Mouse (Mus musculus) ES-E14 (cell line): Measurements from ENCODE around the gene Uroc1. TPM values are rescaled to one million over a fixed set of nuclear protein-coding genes. Genes with fewer than 3 reads are reported as not detected.

Experiments used
- DNase-seq: peaks from one replicate; pipeline ENCODE4 v3.0.0-alpha.2; 2013; ENCODE audit warnings: low read depth, low spot score
- H3K27ac ChIP-seq: 2 replicates; pipeline ENCODE4 v1.5.1; 2012; ENCODE audit warnings: low read depth, mild to moderate bottlenecking, low read length, moderate library complexity, mixed read lengths; ENCODE audit not compliant: poor library complexity, insufficient read depth, severe bottlenecking
- H3K36me3 ChIP-seq: 2 replicates; pipeline ENCODE4 v1.6.1; 2012; ENCODE audit warnings: mild to moderate bottlenecking, low read length, moderate library complexity, mixed read lengths; ENCODE audit not compliant: control insufficient read depth, poor library complexity, insufficient read depth, severe bottlenecking
- H3K4me1 ChIP-seq, 2 experiments: fragments of 150-350 bp in 1 of 2; sonication (generic) in 1 of 2; 2 replicates each; pipeline ENCODE4 v1.6.1; 2012; ENCODE audit warnings: low read length in 2 of 2, mild to moderate bottlenecking in 1 of 2, mixed read lengths in 1 of 2; ENCODE audit not compliant: control insufficient read depth in 2 of 2, insufficient read depth in 2 of 2, poor library complexity in 1 of 2
- H3K4me3 ChIP-seq, 2 experiments: fragments of 150-350 bp in 1 of 2; sonication (generic) in 1 of 2; 2 replicates each; pipeline ENCODE4 v1.5.1; 2012; ENCODE audit warnings: low read length in 2 of 2, low read depth in 1 of 2, mild to moderate bottlenecking in 1 of 2, mixed read lengths in 1 of 2; ENCODE audit not compliant: insufficient read depth in 1 of 2, poor library complexity in 1 of 2, severe bottlenecking in 1 of 2
- H3K9ac ChIP-seq: 2 replicates; pipeline ENCODE4 v1.6.1; 2012; ENCODE audit warnings: low read depth, mild to moderate bottlenecking, low read length, mixed read lengths; ENCODE audit not compliant: poor library complexity, insufficient read depth, severe bottlenecking
- H3K9me3 ChIP-seq: fragments of 150-350 bp; sonication (generic); 2 replicates; pipeline ENCODE4 v1.6.1; 2012; ENCODE audit warnings: low read depth, mild to moderate bottlenecking, low read length; ENCODE audit not compliant: control insufficient read depth, insufficient read depth
- CHD2 ChIP-seq: IDR thresholded peaks from 2 replicates; pipeline ENCODE4 v1.6.1; 2014; ENCODE audit warnings: mild to moderate bottlenecking, low read depth, low read length, inconsistent platforms
- HCFC1 ChIP-seq: IDR thresholded peaks from 2 replicates; pipeline ENCODE4 v1.6.1; 2012; ENCODE audit warnings: low read length, inconsistent platforms, borderline replicate concordance; ENCODE audit not compliant: insufficient read depth
- MAFK ChIP-seq: IDR thresholded peaks from 2 replicates; pipeline ENCODE4 v1.6.1; 2014; ENCODE audit warnings: mild to moderate bottlenecking, low read depth, low read length, inconsistent platforms; ENCODE audit not compliant: insufficient read depth
- ZC3H11A ChIP-seq: IDR thresholded peaks from 2 replicates; pipeline ENCODE4 v1.6.1; 2012; ENCODE audit warnings: low read depth, mild to moderate bottlenecking, inconsistent platforms, low read length, borderline replicate concordance
- ZNF384 ChIP-seq: IDR thresholded peaks from 2 replicates; pipeline ENCODE4 v1.6.1; 2012; ENCODE audit warnings: low read depth, low read length, inconsistent platforms
- in situ Hi-C, 2 experiments: fragments of 600-800 bp; cut with MboI; formaldehyde crosslinking; loops; one replicate each; pipeline ENCODE4 v1.15.1; 2025; ENCODE audit warnings: low sequenced_read_pairs in 2 of 2, inconsistent platforms in 1 of 2; ENCODE audit not compliant: unreplicated experiment in 2 of 2
- total RNA-seq: library from RNA; depleted of rRNA; stranded (reverse); fragments of 300-350 nt; gene quantifications from 2 replicates; pipeline ENCODE4 v1.2.3, GENCODE M21; 2012

The Uroc1 gene
- total RNA-seq, 1 experiment, result 0.09 TPM

DNA sequence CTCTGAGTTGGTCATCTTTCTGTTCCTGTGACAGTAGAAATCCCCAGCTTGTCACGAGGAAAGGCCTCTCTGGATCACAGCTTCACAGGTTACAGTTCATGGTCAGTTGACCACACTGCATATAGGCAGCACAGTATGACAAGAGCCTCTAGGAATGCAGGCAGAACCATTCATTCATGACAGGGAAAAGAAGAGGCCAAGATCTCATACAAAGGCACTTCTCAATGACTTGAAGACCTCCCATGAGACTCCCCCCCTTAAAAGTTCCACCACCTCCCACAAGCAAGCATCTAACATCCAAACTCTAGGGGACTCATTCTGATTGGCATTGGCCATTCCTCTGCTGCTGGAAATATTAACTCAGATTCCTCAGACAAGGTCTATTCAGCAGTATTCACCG is 26.4 kb downstream of the Uroc1 start:
- TF ChIP-seq ZC3H11A (no peak), ZNF384 (no peak), CHD2 (no peak), MAFK (no peak), HCFC1 (no peak)
- Histone ChIP-seq H3K27ac (no peak overlapping the region), H3K4me3 (no peak overlapping the region), H3K4me1 (peaks cover 2 to 7% of the 10 kb centered on the region in 2 experiments; a peak in 1 of 4 replicates), H3K36me3 (no peaks in the 10 kb centered on the region), H3K9ac (no peak overlapping the region), H3K9me3 (no peaks in the 10 kb centered on the region)
- no peak for DNase-seq
- in situ Hi-C loops, result no loop called here

DNA sequence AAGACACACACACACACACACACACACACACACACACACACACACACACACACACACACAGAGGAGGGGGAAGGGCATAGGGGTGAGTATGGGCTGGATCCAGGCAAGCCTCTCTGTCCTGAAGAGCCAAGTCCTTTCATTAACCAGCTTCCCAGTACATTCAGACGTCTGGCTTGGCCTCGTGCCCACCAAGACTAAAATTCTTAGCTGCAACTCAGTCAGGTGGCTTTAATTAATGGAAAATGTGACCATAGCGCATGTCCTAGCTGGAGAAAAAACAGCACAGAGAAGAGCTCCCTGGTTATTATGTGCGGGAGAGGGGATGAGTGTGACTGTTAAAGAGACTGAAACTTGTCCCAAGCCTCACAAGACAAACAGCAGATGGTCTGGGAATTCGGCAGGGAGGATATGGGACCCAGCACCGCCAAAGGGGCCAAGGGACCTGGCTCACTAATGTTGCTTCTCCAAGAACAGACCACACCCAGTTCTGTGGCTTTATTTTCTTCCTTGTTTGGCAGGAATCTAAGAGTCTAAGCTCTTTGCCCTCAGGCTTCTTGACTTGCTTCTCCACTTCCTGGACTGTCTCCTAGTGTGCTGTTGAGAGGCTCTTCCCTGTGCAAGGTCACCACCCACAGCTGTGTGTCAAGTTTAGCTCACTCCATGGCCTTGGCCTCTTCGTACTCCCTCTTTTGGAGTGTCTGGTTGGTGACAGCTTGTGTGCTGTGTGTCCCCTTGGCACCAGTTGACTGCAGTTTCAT is 27.1 kb downstream of the Uroc1 start:
- DNase-seq, result peak; percentile 20
- in situ Hi-C loops, result no loop called here
- H3K9ac ChIP-seq, result no peak overlapping the region
- H3K4me3 ChIP-seq, result no peak overlapping the region
- peaks cover 2 to 7% of the 10 kb centered on the region in 2 experiments; a peak in 1 of 4 replicates for H3K4me1 ChIP-seq
- TF ChIP-seq MAFK (no peak), CHD2 (no peak), ZC3H11A (no peak), ZNF384 (no peak), HCFC1 (no peak)
- H3K9me3 ChIP-seq, result no peaks in the 10 kb centered on the region
- H3K36me3 ChIP-seq, result no peaks in the 10 kb centered on the region
- H3K27ac ChIP-seq, result no peak overlapping the region

DNA sequence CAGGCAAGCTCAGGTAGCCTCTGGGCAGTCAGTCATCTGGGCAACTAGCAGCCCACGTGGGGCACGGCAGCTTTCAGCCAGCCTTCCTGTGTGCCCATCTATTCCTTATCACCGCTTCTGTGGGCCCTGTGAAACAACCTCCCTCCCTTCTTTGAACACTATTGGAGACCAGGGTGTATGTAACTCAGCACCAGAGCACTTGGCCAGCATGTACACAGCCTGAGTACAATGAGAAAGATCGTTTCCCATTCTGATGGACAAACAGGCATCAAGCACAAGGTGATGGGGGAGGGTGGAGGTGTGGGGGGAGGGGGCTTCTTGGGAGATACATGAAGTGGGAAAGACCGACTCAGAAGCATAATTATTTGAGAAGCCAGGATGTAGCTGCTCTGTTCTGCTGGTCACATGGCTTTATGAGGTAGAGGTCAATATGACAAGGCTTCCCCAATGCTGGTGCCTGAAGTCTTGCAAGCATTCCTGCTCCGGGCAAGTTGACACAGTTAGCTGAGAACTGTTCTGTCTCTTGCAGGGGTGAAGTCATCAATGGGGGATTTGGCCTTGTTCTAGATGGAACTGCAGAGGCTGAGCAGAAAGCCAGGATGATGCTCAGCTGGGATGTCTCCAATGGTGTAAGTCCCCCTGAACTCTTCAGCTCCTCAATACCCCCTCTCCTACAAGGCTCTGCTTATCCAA is 28.0 kb downstream of the Uroc1 start:
- no peak overlapping the region for H3K4me3 ChIP-seq
- H3K4me1 ChIP-seq, result peaks cover 2 to 7% of the 10 kb centered on the region in 2 experiments; a peak in 1 of 4 replicates
- no peaks in the 10 kb centered on the region for H3K36me3 ChIP-seq
- H3K9me3 ChIP-seq, result no peaks in the 10 kb centered on the region
- peak; percentile 17 for DNase-seq
- H3K9ac ChIP-seq, result no peak overlapping the region
- in situ Hi-C loops, result no loop called here
- TF ChIP-seq ZNF384, result no peak
- TF ChIP-seq MAFK, result no peak
- no peak for TF ChIP-seq CHD2
- no peak for TF ChIP-seq HCFC1
- TF ChIP-seq ZC3H11A, result no peak
- no peak overlapping the region for H3K27ac ChIP-seq

DNA sequence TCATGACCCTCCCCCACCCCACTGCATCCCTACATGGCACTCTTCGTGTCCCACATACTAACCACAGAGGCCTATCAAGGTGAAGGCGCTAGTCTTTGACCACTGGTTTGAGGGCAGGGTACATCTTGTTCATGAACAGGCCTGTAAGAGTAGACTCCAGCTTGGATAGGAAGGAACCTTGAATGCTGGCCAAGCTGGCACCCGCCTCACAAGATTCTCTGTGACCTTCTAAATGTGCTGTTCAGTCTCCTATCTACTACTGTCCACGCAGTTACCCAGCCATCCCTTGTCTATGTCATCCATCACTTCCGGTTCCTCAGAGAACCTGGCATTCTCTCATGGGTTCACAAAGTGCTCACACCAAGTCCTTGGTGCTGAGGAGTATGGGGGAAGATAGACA is 30.2 kb downstream of the Uroc1 start:
- Histone ChIP-seq H3K36me3 (no peaks in the 10 kb centered on the region), H3K4me3 (no peak overlapping the region), H3K4me1 (peaks cover 2 to 7% of the 10 kb centered on the region in 2 experiments; a peak in 2 of 4 replicates), H3K9ac (no peak overlapping the region), H3K9me3 (no peaks in the 10 kb centered on the region), H3K27ac (no peak overlapping the region)
- in situ Hi-C loops, result no loop called here
- TF ChIP-seq ZC3H11A (no peak), HCFC1 (no peak), ZNF384 (no peak), CHD2 (no peak), MAFK (no peak)
- no peak for DNase-seq
